In genomic region chr4:152731988-152732387, GRCm38 (mm10) we compare ENCODE assay signal across 7 mouse cellular contexts.
A peak's percentile ranks its signal among the peaks of the same experiment; 100 is the strongest.
DNase-seq lines count a peak whose midpoint lies in the region; ATAC-seq lines count a peak whose summit lies in the region.

No protein-coding gene starts in this region.

- WGBS in kidney, embryonic 16.5 days = 77% methylated on average over 10 of the region's 10 CpGs

- no peak overlapping the region for H3K9ac ChIP-seq in kidney, embryonic 16.5 days (replicated peaks; ENCODE audit: low read length)

- peak; percentile 8 for DNase-seq in kidney, postnatal 14 days
- DNase-seq in cerebellum, adult 9-10 months = peak; percentile 46
- peak; percentile 44 to 79 for DNase-seq in frontal cortex, postnatal 36 days (ENCODE audit: low spot score in 2 of 2)
- DNase-seq in left cerebral cortex, postnatal 25 days (ENCODE audit: low spot score in 2 of 2) = peak; percentile 79 to 86
- DNase-seq in ovary, adult 18-20 months (ENCODE audit: low spot score) = no peak

- no peaks in the 10 kb centered on the region for H3K9me3 ChIP-seq in kidney, embryonic 16.5 days (ENCODE audit: low read length)

- H3K4me3 ChIP-seq in kidney, embryonic 16.5 days (ENCODE audit: low read length) = no peak overlapping the region

- H3K27me3 ChIP-seq in kidney, embryonic 16.5 days (ENCODE audit: insufficient read depth, low read length) = no peaks in the 10 kb centered on the region

- intact Hi-C loops in left cerebral cortex, postnatal 25 days (cut with DNase I) = loop anchor here (2.0 to 10.0 kb wide), 3 partner anchors 645 to 1213 kb away; no protein-coding TSS in a partner anchor

- H3K36me3 ChIP-seq in kidney, embryonic 16.5 days (ENCODE audit: insufficient read depth, low read length) = no peaks in the 10 kb centered on the region

- no peak overlapping the region for H3K4me2 ChIP-seq in kidney, embryonic 16.5 days (replicated peaks; ENCODE audit: low read depth, low read length)

- H3K4me1 ChIP-seq in kidney, embryonic 16.5 days (ENCODE audit: insufficient read depth, low read length) = no peaks in the 10 kb centered on the region

- ATAC-seq in kidney, embryonic 16.5 days (ENCODE audit: low FRiP score, low TSS enrichment) = no peak
- no peak for ATAC-seq in erythroid progenitor cell, adult 5-6 weeks (replicated peaks; ENCODE audit: low FRiP score, poor library complexity, severe bottlenecking)

- H3K27ac ChIP-seq in kidney, embryonic 16.5 days (ENCODE audit: low read length) = no peak overlapping the region
